Mouse (Mus musculus) hindbrain, embryonic 11.5 days (tissue): ENCODE results near the gene Mmp9. TPM values are rescaled to one million over a fixed set of nuclear protein-coding genes. Genes with fewer than 3 reads are reported as not detected.

Source experiments
- ATAC-seq: fragments of 200-750 bp; cut with Nextera tagmentation; 2 replicates; pipeline ENCODE4 v1.8.0; 2017; ENCODE audit warnings: mild to moderate bottlenecking, moderate TSS enrichment, moderate library complexity; ENCODE audit not compliant: low FRiP score
- DNase-seq: peaks from one replicate; pipeline ENCODE4 v3.0.0-alpha.2; 2015; ENCODE audit warnings: low spot score
- H3K27ac ChIP-seq: fragments of 300-500 bp; sonication (generic); 2 replicates; pipeline ENCODE4 v1.5.1; 2014; ENCODE audit warnings: mild to moderate bottlenecking, low read depth, low read length
- H3K27me3 ChIP-seq: fragments of 300-500 bp; sonication (generic); 2 replicates; pipeline ENCODE4 v1.6.1; 2014; ENCODE audit warnings: mild to moderate bottlenecking, low read length, moderate library complexity, mixed read lengths; ENCODE audit not compliant: control insufficient read depth, insufficient read depth
- H3K36me3 ChIP-seq: fragments of 300-500 bp; sonication (generic); 2 replicates; pipeline ENCODE4 v1.6.1; 2014; ENCODE audit warnings: mild to moderate bottlenecking, low read length, moderate library complexity, mixed read lengths; ENCODE audit not compliant: control insufficient read depth, insufficient read depth
- H3K4me1 ChIP-seq: fragments of 300-500 bp; sonication (generic); replicated peaks from 2 replicates; pipeline ENCODE4 v1.6.1; 2014; ENCODE audit warnings: low read length, mixed read lengths; ENCODE audit not compliant: control insufficient read depth, insufficient read depth
- H3K4me2 ChIP-seq: fragments of 300-500 bp; sonication (generic); replicated peaks from 2 replicates; pipeline ENCODE4 v1.6.1; 2014; ENCODE audit warnings: mild to moderate bottlenecking, low read depth, low read length
- H3K4me3 ChIP-seq: fragments of 300-500 bp; sonication (generic); 2 replicates; pipeline ENCODE4 v1.5.1; 2014; ENCODE audit warnings: low read depth, low read length
- H3K9ac ChIP-seq: fragments of 300-500 bp; sonication (generic); 2 replicates; pipeline ENCODE4 v1.6.1; 2014; ENCODE audit warnings: low read depth, low read length
- H3K9me3 ChIP-seq: fragments of 300-500 bp; sonication (generic); 2 replicates; pipeline ENCODE4 v1.6.1; 2016; ENCODE audit warnings: low read length; ENCODE audit not compliant: control insufficient read depth
- WGBS: fragments of 180-500 bp; shearing (Covaris S2); extraction: QIAGEN DNeasy Blood & Tissue Kit; methylation state at CpG from one replicate; pipeline ENCODE4 v1.1.7; 2014; 5-methylcytosine and 5-hydroxymethylcytosine counted together
- polyA plus RNA-seq: library from polyadenylated mRNA; unstranded; fragments of >200 nt; fragmentation: Nextera tagmentation; extraction: Ambion mirVana; gene quantifications from 2 replicates; pipeline ENCODE4 v1.2.1, GENCODE M21; 2014

The Mmp9 gene
- polyA plus RNA-seq, 1 experiment from 2014 or later, result 1.3 TPM

- DNase-seq, result no peak
- no peak for ATAC-seq
- Histone ChIP-seq H3K9ac (no peak overlapping the region), H3K27ac (no peak overlapping the region), H3K4me1 (peaks cover 4% of the 10 kb centered on the region; the same call in 1 of the 2 replicates), H3K4me3 (no peak overlapping the region), H3K27me3 (peaks cover 7% of the 10 kb centered on the region), H3K36me3 (no peaks in the 10 kb centered on the region), H3K4me2 (no peak overlapping the region), H3K9me3 (no peaks in the 10 kb centered on the region)
- WGBS, result 73% methylated on average over 5 of the region's 5 CpGs
Observed at GRCm38 (mm10) chr2:164956195-164956594, 15.6 kb downstream of the Mmp9 start.

GRCm38 (mm10) chr2:164957548-164958315, 17.2 kb downstream of the Mmp9 start:
- H3K9me3 ChIP-seq, result no peaks in the 10 kb centered on the region
- no peaks in the 10 kb centered on the region for H3K27me3 ChIP-seq
- no peak overlapping the region for H3K27ac ChIP-seq
- no peaks in the 10 kb centered on the region for H3K36me3 ChIP-seq
- H3K4me3 ChIP-seq, result no peak overlapping the region
- no peak for ATAC-seq
- H3K4me1 ChIP-seq, result peaks cover 6% of the 10 kb centered on the region; the same call in 1 of the 2 replicates
- H3K9ac ChIP-seq, result no peak overlapping the region
- WGBS, result 66% methylated on average over 9 of the region's 9 CpGs
- H3K4me2 ChIP-seq, result no peak overlapping the region
- DNase-seq, result no peak

GRCm38 (mm10) chr2:164960716-164961441, 20.3 kb downstream of the Mmp9 start, which contains the start of gene Slc12a5:
Gene Slc12a5 (plus strand): TSS chr2:164960802.
- peak; percentile 63 for ATAC-seq
- Histone ChIP-seq H3K36me3 (no peaks in the 10 kb centered on the region), H3K4me2 (peak within 1 kb of the TSS; percentile 50), H3K9me3 (no peaks in the 10 kb centered on the region), H3K9ac (peak within 1 kb of the TSS; percentile 32), H3K4me1 (peaks cover 9% of the 10 kb centered on the region; the same call in 1 of the 2 replicates), H3K27me3 (no peaks in the 10 kb centered on the region), H3K4me3 (peak within 1 kb of the TSS; percentile 50), H3K27ac (no peak within 1 kb of the TSS)
- WGBS, result 2% methylated on average over 26 of the region's 54 CpGs
- peak; percentile 84 for DNase-seq

GRCm38 (mm10) chr2:164961506-164962182, 21.1 kb downstream of the Mmp9 start:
- H3K4me2 ChIP-seq, result peak overlapping the region; percentile 50; the same call in 1 of the 2 replicates
- peaks cover 9% of the 10 kb centered on the region; the same call in 1 of the 2 replicates for H3K4me1 ChIP-seq
- H3K9ac ChIP-seq, result peak overlapping the region; percentile 32; the same call in 1 of the 2 replicates
- no peaks in the 10 kb centered on the region for H3K9me3 ChIP-seq
- ATAC-seq, result peak; percentile 12; the same call in 1 of the 2 replicates
- H3K27ac ChIP-seq, result no peak overlapping the region
- H3K36me3 ChIP-seq, result no peaks in the 10 kb centered on the region
- peak; percentile 82 for DNase-seq
- 11% methylated on average over 17 of the region's 17 CpGs for WGBS
- peak overlapping the region; percentile 50 for H3K4me3 ChIP-seq
- H3K27me3 ChIP-seq, result peaks cover 5% of the 10 kb centered on the region

- no peaks in the 10 kb centered on the region for H3K36me3 ChIP-seq
- 51% methylated on average over 7 of the region's 7 CpGs for WGBS
- ATAC-seq (no peak), DNase-seq (no peak)
- H3K27me3 ChIP-seq, result peaks cover 10% of the 10 kb centered on the region
- no peak overlapping the region for H3K27ac ChIP-seq
- no peak overlapping the region for H3K4me3 ChIP-seq
- H3K9me3 ChIP-seq, result no peaks in the 10 kb centered on the region
- H3K4me2 ChIP-seq, result no peak overlapping the region
- H3K4me1 ChIP-seq, result peaks cover 9% of the 10 kb centered on the region
- no peak overlapping the region for H3K9ac ChIP-seq
Observed at GRCm38 (mm10) chr2:164962183-164962580, 21.6 kb downstream of the Mmp9 start.

- ATAC-seq, result peak; percentile 48
- WGBS, result 27% methylated on average over 9 of the region's 9 CpGs
- DNase-seq, result peak; percentile 70
- no peak overlapping the region for H3K9ac ChIP-seq
- no peak overlapping the region for H3K4me3 ChIP-seq
- H3K27ac ChIP-seq, result no peak overlapping the region
- no peaks in the 10 kb centered on the region for H3K36me3 ChIP-seq
- no peak overlapping the region for H3K4me2 ChIP-seq
- no peaks in the 10 kb centered on the region for H3K9me3 ChIP-seq
- peaks cover 32% of the 10 kb centered on the region for H3K27me3 ChIP-seq
- H3K4me1 ChIP-seq, result peaks cover 19% of the 10 kb centered on the region
Observed at GRCm38 (mm10) chr2:164964242-164964894, 23.8 kb downstream of the Mmp9 start.

GRCm38 (mm10) chr2:164964981-164965380, 24.4 kb downstream of the Mmp9 start:
- no peak overlapping the region for H3K4me2 ChIP-seq
- H3K9me3 ChIP-seq, result no peaks in the 10 kb centered on the region
- peaks cover 21% of the 10 kb centered on the region for H3K4me1 ChIP-seq
- DNase-seq (no peak), ATAC-seq (no peak)
- no peak overlapping the region for H3K4me3 ChIP-seq
- WGBS, result 92% methylated on average over 1 of the region's 1 CpGs
- no peak overlapping the region for H3K9ac ChIP-seq
- peaks cover 38% of the 10 kb centered on the region for H3K27me3 ChIP-seq
- no peak overlapping the region for H3K27ac ChIP-seq
- H3K36me3 ChIP-seq, result no peaks in the 10 kb centered on the region

GRCm38 (mm10) chr2:164966381-164966780, 25.8 kb downstream of the Mmp9 start:
- no peak for ATAC-seq
- Histone ChIP-seq H3K27ac (no peak overlapping the region), H3K36me3 (no peaks in the 10 kb centered on the region), H3K4me3 (no peak overlapping the region), H3K4me1 (peaks cover 22% of the 10 kb centered on the region), H3K4me2 (no peak overlapping the region), H3K9ac (no peak overlapping the region), H3K27me3 (peaks cover 50% of the 10 kb centered on the region), H3K9me3 (no peaks in the 10 kb centered on the region)
- peak; percentile 75 for DNase-seq
- 27% methylated on average over 8 of the region's 8 CpGs for WGBS
